Mouse (Mus musculus): ENCODE results near the gene Car6. TPM values are rescaled to one million over a fixed set of nuclear protein-coding genes. Genes with fewer than 3 reads are reported as not detected.

Gene Car6
- not detected in 2 replicates for polyA plus RNA-seq (2014; fragmentation: Nextera tagmentation; extraction: Ambion mirVana)

DNA sequence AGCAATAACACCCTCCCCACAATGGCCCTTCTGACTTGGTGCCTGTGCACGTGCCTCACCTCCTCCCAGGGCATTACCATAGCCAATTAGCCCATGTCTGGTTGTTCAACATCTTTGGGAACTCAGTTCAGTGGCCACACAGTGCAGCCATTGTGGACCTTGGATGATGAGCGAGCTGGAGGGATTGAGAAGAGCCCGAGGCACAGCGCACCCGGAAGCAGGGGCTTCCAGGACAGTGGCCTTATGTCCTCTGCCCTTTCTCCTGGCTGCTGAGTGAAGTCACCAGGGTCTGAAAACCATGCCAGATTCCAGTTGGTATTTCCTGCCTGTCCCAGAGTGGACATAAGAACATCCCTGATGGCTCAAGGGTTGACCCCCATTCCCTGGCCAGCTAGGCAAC, at the start of gene Car6:
Car6 (minus strand) TSS at position 101 of the 400 bp plus-strand sequence.
- Histone ChIP-seq H3K27ac (ENCODE audit: low read depth, low read length) (no peak within 1 kb of the TSS), H3K27me3 (replicated peaks; ENCODE audit: control insufficient read depth, insufficient read depth, low read length) (no peaks in the 10 kb centered on the region; the same call in 1 of the 2 replicates), H3K36me3 (ENCODE audit: control insufficient read depth, insufficient read depth, low read length) (no peaks in the 10 kb centered on the region), H3K9ac (ENCODE audit: low read depth, low read length) (no peak within 1 kb of the TSS), H3K4me2 (no peak within 1 kb of the TSS), H3K9me3 (ENCODE audit: control insufficient read depth, low read length) (no peaks in the 10 kb centered on the region), H3K4me1 (replicated peaks; ENCODE audit: control insufficient read depth, insufficient read depth, low read length) (no peaks in the 10 kb centered on the region), H3K4me3 (ENCODE audit: low read depth, low read length) (no peak within 1 kb of the TSS)
- 79% methylated on average over 5 of the region's 5 CpGs for WGBS
- ATAC-seq (replicated peaks; ENCODE audit: low FRiP score) (no peak), DNase-seq (ENCODE audit: low spot score) (no peak)

DNA sequence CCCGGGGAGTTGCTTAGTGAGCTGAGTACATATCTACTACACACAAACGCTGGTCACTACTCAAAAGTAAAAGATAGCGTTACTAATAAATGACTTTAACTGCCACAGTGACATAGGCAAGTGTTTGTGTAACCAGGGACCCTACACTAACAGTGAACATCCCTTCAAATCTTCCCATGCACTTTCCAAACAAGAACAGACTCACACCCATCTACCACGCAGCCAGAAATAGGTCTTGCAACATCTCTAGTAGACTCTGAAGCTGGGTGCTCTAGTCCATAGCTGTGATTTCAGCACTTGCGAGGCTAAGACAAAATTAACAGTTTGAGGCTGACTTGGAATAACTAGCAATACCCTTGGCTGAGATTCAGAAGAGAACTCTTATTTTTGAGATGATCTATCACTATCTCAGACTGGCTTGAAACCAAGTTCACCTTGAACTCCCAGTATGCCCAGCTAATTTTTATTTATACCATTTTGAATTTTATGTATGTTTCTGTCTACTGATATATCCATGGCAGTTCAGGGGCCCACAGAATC, 48.7 kb upstream of the Car6 start:
- H3K36me3 ChIP-seq (ENCODE audit: control insufficient read depth, insufficient read depth, low read length), result peaks cover 53% of the 10 kb centered on the region
- H3K27ac ChIP-seq (ENCODE audit: low read depth, low read length), result no peak overlapping the region
- no peak overlapping the region for H3K4me2 ChIP-seq
- no peak for ATAC-seq (replicated peaks; ENCODE audit: low FRiP score)
- DNase-seq (ENCODE audit: low spot score), result no peak
- no peaks in the 10 kb centered on the region for H3K9me3 ChIP-seq (ENCODE audit: control insufficient read depth, low read length)
- 66% methylated on average over 5 of the region's 5 CpGs for WGBS
- H3K9ac ChIP-seq (ENCODE audit: low read depth, low read length), result no peak overlapping the region
- H3K27me3 ChIP-seq (replicated peaks; ENCODE audit: control insufficient read depth, insufficient read depth, low read length), result no peaks in the 10 kb centered on the region
- H3K4me3 ChIP-seq (ENCODE audit: low read depth, low read length), result no peak overlapping the region
- no peaks in the 10 kb centered on the region for H3K4me1 ChIP-seq (replicated peaks; ENCODE audit: control insufficient read depth, insufficient read depth, low read length)

DNA sequence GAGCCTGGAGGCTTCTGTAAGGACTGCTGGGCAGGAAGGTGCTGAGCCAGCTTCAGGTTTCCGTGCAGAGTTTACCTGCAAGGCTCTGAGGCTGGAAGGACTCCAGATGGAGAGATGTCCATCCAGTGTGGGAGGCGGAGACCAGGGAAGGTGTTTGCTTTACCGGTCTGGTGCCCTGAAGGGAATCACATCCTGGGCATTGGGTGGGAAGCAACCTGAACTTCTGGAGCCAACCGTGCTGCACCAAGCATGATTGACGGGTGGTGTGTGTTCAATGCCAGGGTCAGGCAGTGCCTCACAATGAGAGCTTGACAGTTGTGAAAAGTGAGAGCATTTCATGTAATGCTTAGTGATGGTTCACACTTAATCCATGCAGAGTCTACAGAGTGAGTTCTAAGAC, 47.8 kb upstream of the Car6 start:
- Histone ChIP-seq H3K27me3 (replicated peaks; ENCODE audit: control insufficient read depth, insufficient read depth, low read length) (no peaks in the 10 kb centered on the region), H3K27ac (ENCODE audit: low read depth, low read length) (no peak overlapping the region), H3K9me3 (ENCODE audit: control insufficient read depth, low read length) (no peaks in the 10 kb centered on the region), H3K4me3 (ENCODE audit: low read depth, low read length) (no peak overlapping the region), H3K9ac (ENCODE audit: low read depth, low read length) (no peak overlapping the region), H3K36me3 (ENCODE audit: control insufficient read depth, insufficient read depth, low read length) (peaks cover 59% of the 10 kb centered on the region), H3K4me1 (replicated peaks; ENCODE audit: control insufficient read depth, insufficient read depth, low read length) (no peaks in the 10 kb centered on the region), H3K4me2 (no peak overlapping the region)
- WGBS, result 85% methylated on average over 5 of the region's 5 CpGs
- ATAC-seq (replicated peaks; ENCODE audit: low FRiP score), result no peak
- DNase-seq (ENCODE audit: low spot score), result no peak

- Histone ChIP-seq H3K4me1 (replicated peaks; ENCODE audit: control insufficient read depth, insufficient read depth, low read length) (no peaks in the 10 kb centered on the region), H3K9me3 (ENCODE audit: control insufficient read depth, low read length) (no peaks in the 10 kb centered on the region), H3K4me3 (ENCODE audit: low read depth, low read length) (no peak overlapping the region), H3K27me3 (replicated peaks; ENCODE audit: control insufficient read depth, insufficient read depth, low read length) (no peaks in the 10 kb centered on the region), H3K27ac (ENCODE audit: low read depth, low read length) (no peak overlapping the region), H3K9ac (ENCODE audit: low read depth, low read length) (no peak overlapping the region), H3K4me2 (no peak overlapping the region), H3K36me3 (ENCODE audit: control insufficient read depth, insufficient read depth, low read length) (peaks cover 64% of the 10 kb centered on the region)
- DNase-seq (ENCODE audit: low spot score) (no peak), ATAC-seq (replicated peaks; ENCODE audit: low FRiP score) (peak; percentile 32; the same call in 1 of the 2 replicates)
- 73% methylated on average over 5 of the region's 5 CpGs for WGBS
Measured at GRCm38 (mm10) chr4:150248009-150248408, 46.9 kb upstream of the Car6 start.

GRCm38 (mm10) chr4:150245876-150246275, 44.7 kb upstream of the Car6 start:
- H3K9me3 ChIP-seq (ENCODE audit: control insufficient read depth, low read length), result no peaks in the 10 kb centered on the region
- 63% methylated on average over 2 of the region's 2 CpGs for WGBS
- H3K9ac ChIP-seq (ENCODE audit: low read depth, low read length), result no peak overlapping the region
- H3K4me2 ChIP-seq, result no peak overlapping the region
- DNase-seq (ENCODE audit: low spot score) (no peak), ATAC-seq (replicated peaks; ENCODE audit: low FRiP score) (no peak)
- no peaks in the 10 kb centered on the region for H3K27me3 ChIP-seq (replicated peaks; ENCODE audit: control insufficient read depth, insufficient read depth, low read length)
- no peak overlapping the region; the same call in 1 of the 2 replicates for H3K27ac ChIP-seq (ENCODE audit: low read depth, low read length)
- no peak overlapping the region for H3K4me3 ChIP-seq (ENCODE audit: low read depth, low read length)
- peaks cover 15% of the 10 kb centered on the region; the same call in 1 of the 2 replicates for H3K4me1 ChIP-seq (replicated peaks; ENCODE audit: control insufficient read depth, insufficient read depth, low read length)
- peaks cover 77% of the 10 kb centered on the region for H3K36me3 ChIP-seq (ENCODE audit: control insufficient read depth, insufficient read depth, low read length)

DNA sequence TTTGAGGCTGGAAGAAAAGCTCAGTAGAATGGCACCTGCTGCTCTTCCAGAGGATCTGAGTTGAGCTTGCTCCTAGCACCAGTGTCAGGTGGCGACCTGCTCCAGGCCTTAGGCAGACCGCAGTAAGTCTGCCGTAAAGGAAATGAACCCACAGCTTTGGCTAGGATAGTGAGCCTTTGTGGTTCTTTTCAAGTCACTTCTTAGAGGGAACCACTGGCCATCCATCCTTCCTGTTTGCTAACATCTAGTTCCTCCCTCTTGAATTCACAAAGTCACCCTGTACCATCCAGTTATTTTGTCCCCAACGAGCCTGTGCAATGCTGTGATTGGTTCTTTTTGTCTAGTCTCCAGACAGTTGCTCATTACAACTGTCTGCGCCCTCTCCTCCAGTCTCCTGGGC, 41.6 kb upstream of the Car6 start:
- Histone ChIP-seq H3K36me3 (ENCODE audit: control insufficient read depth, insufficient read depth, low read length) (peaks cover 68% of the 10 kb centered on the region), H3K9me3 (ENCODE audit: control insufficient read depth, low read length) (no peaks in the 10 kb centered on the region), H3K27ac (ENCODE audit: low read depth, low read length) (no peak overlapping the region), H3K27me3 (replicated peaks; ENCODE audit: control insufficient read depth, insufficient read depth, low read length) (no peaks in the 10 kb centered on the region), H3K4me3 (ENCODE audit: low read depth, low read length) (no peak overlapping the region), H3K9ac (ENCODE audit: low read depth, low read length) (no peak overlapping the region), H3K4me1 (replicated peaks; ENCODE audit: control insufficient read depth, insufficient read depth, low read length) (peaks cover 36% of the 10 kb centered on the region), H3K4me2 (no peak overlapping the region)
- DNase-seq (ENCODE audit: low spot score) (no peak), ATAC-seq (replicated peaks; ENCODE audit: low FRiP score) (no peak)
- 69% methylated on average over 5 of the region's 5 CpGs for WGBS

DNA sequence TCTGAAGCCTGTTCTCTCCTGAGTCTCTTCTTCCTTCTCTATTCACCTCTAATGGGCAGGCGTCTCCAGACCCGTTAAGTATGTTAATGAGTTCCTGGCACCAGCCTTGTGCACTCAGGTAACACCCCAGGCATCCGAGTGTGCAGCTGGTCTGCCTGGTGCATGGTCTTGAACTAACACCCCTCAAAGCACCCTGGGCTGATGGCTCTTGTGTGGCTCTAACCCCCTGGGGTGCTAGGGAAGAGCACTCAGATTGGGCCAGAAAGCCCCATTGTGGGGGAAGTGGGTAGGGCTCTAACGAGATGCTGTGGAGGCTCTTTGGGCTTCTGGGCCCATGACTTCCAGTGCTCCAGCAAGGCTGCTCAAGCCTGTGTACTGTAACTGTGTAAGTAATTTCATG, 40.6 kb upstream of the Car6 start:
- H3K4me1 ChIP-seq (replicated peaks; ENCODE audit: control insufficient read depth, insufficient read depth, low read length), result peaks cover 36% of the 10 kb centered on the region

DNA sequence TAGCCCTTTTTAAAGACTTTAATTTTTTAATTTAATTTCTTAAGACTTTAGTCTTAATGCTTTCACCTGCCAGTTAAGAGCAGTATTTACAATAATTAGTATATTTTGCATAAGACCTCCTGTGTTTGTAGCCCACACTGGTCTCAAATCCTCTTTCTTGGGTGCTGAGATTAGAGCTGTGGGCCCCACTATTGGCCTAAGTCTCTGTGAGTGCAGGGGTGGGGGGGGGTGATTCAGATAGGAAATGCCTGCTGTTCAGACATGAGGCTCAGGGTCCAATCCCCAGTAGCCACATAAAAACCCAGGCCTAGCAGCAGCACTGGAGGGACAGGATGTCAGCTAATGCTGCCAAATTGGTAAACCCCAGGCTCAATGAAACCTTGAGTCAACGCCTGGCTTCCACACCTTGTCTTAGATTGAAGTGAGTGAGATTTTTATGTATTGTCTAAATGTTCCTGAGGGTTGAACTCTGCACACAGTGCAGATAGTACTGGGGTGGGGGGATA, 39.3 kb upstream of the Car6 start:
- H3K9ac ChIP-seq (ENCODE audit: low read depth, low read length), result no peak overlapping the region
- no peak overlapping the region for H3K27ac ChIP-seq (ENCODE audit: low read depth, low read length)
- peaks cover 37% of the 10 kb centered on the region for H3K4me1 ChIP-seq (replicated peaks; ENCODE audit: control insufficient read depth, insufficient read depth, low read length)
- 63% methylated on average over 1 of the region's 1 CpGs for WGBS
- H3K27me3 ChIP-seq (replicated peaks; ENCODE audit: control insufficient read depth, insufficient read depth, low read length), result no peaks in the 10 kb centered on the region
- H3K9me3 ChIP-seq (ENCODE audit: control insufficient read depth, low read length), result no peaks in the 10 kb centered on the region
- DNase-seq (ENCODE audit: low spot score), result no peak
- H3K4me2 ChIP-seq, result peak overlapping the region; percentile 93
- no peak for ATAC-seq (replicated peaks; ENCODE audit: low FRiP score)
- peak overlapping the region; percentile 71; the same call in 1 of the 2 replicates for H3K4me3 ChIP-seq (ENCODE audit: low read depth, low read length)
- H3K36me3 ChIP-seq (ENCODE audit: control insufficient read depth, insufficient read depth, low read length), result peaks cover 47% of the 10 kb centered on the region

More for the DNA sequence above, 40.6 kb upstream of the Car6 start:
- 74% methylated on average over 4 of the region's 4 CpGs for WGBS
- Histone ChIP-seq H3K4me3 (ENCODE audit: low read depth, low read length) (no peak overlapping the region), H3K36me3 (ENCODE audit: control insufficient read depth, insufficient read depth, low read length) (peaks cover 58% of the 10 kb centered on the region), H3K27ac (ENCODE audit: low read depth, low read length) (no peak overlapping the region), H3K4me2 (no peak overlapping the region; the same call in 1 of the 2 replicates), H3K9ac (ENCODE audit: low read depth, low read length) (peak overlapping the region; percentile 44), H3K27me3 (replicated peaks; ENCODE audit: control insufficient read depth, insufficient read depth, low read length) (no peaks in the 10 kb centered on the region), H3K9me3 (ENCODE audit: control insufficient read depth, low read length) (no peaks in the 10 kb centered on the region)
- DNase-seq (ENCODE audit: low spot score) (no peak), ATAC-seq (replicated peaks; ENCODE audit: low FRiP score) (no peak)

DNA sequence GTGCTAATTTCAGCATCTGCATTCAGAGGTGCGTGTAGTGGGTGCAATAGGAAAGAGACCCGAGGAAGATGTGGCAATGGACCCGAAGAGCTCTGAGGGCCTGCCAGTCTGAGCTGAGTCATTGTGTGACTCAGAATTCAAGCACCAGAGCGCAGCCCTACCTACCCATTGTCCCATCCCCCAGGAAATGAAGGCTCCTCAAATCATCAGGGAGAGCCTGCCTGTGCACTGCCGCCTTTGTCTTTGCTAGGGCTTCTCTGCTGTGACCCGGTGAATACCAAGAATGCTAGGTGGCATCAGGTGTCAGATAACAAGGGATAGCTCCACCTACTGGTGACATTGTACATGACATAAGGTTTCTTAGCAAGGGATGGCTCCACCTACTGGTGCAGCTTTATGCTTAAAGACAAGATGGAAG, 38.8 kb upstream of the Car6 start:
- 13% methylated on average over 6 of the region's 6 CpGs for WGBS
- ATAC-seq (replicated peaks; ENCODE audit: low FRiP score) (peak; percentile 10), DNase-seq (ENCODE audit: low spot score) (peak; percentile 75)
- H3K9ac ChIP-seq (ENCODE audit: low read depth, low read length), result peak overlapping the region; percentile 90; the same call in 1 of the 2 replicates
- peaks cover 42% of the 10 kb centered on the region for H3K4me1 ChIP-seq (replicated peaks; ENCODE audit: control insufficient read depth, insufficient read depth, low read length)
- H3K27ac ChIP-seq (ENCODE audit: low read depth, low read length), result no peak overlapping the region; the same call in 1 of the 2 replicates
- H3K4me3 ChIP-seq (ENCODE audit: low read depth, low read length), result peak overlapping the region; percentile 71
- H3K36me3 ChIP-seq (ENCODE audit: control insufficient read depth, insufficient read depth, low read length), result peaks cover 46% of the 10 kb centered on the region
- H3K27me3 ChIP-seq (replicated peaks; ENCODE audit: control insufficient read depth, insufficient read depth, low read length), result no peaks in the 10 kb centered on the region
- peak overlapping the region; percentile 93 for H3K4me2 ChIP-seq
- H3K9me3 ChIP-seq (ENCODE audit: control insufficient read depth, low read length), result no peaks in the 10 kb centered on the region

Measured in liver, embryonic 11.5 days (tissue).